Mouse (Mus musculus) T-helper 2 cell (primary cell): Measurements from ENCODE around the gene Itpk1.

Experiments
- in situ Hi-C: fragments of 300-600 bp; cut with MboI, MseI; formaldehyde crosslinking; loops from one replicate; pipeline ENCODE4 v1.15.1; 2025; ENCODE audit warnings: high pct_unique_total_duplicates

The Itpk1 gene

DNA sequence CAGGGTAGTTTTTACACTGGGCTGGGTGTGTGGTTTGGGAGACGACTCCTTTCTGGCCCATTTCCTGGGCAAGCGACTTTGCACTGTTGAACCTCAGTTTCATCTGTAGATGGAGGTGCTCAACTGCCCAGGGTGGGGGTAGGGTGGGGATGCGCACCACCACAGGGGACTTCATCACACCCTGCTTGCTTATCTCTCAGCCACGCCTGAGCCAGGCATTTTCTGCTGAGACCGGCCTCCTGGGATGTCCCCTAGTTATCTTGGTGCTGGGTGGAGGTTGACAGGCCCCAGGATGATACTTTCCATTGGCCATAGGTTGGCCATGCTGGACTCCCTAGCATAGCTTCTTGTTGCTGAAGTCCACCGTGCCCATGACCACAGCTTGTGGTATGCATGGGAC lies 139.6 kb downstream of the Itpk1 start:
- in situ Hi-C loops, result no loop called here

DNA sequence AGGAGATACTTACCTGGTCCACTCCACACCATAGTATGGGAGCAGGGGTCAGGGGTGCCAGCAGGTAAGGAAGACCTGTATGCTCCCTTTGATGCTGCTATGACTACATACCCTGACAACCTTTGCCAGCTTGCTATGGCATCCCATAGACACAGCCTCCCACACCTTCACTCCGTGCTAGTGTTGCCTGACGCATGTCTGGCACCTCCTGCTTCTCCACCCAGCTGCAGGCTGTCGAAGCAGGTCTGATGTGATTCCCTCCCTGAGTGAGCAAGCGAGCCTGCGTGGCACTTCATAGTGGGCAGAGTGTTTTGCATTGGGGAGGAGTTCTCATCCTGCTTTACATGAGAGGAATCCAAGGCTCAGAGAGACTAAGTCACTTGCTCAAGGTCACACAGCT lies 147.4 kb downstream of the Itpk1 start:
- in situ Hi-C loops, result no loop called here

DNA sequence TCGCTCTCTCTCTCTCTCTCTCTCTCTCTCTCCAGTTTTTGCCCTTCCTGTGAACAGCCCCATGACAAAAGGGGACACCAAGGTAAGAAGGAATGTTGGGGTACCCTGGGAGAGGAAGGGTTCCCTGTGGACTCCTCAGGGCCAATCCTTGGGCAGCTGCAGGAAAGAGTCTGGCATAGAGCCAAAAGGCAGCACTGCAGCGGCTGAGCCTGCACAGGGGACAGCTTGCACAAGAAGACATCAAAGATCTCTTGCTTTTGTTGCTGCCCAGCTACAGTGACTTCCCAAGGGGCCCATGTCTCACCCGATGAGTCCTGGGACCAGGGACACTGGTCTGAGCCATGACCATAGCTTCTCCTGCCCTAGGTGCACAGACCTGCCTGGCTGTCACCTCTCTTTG lies 148.9 kb downstream of the Itpk1 start:
- in situ Hi-C loops, result no loop called here

- in situ Hi-C loops, result no loop called here
These were observed 149.8 kb downstream of the Itpk1 start, which contains the start of gene Chga for GRCm38 (mm10) chr12:102554721-102555516. TSS of gene Chga (plus strand) at chr12:102554969.

DNA sequence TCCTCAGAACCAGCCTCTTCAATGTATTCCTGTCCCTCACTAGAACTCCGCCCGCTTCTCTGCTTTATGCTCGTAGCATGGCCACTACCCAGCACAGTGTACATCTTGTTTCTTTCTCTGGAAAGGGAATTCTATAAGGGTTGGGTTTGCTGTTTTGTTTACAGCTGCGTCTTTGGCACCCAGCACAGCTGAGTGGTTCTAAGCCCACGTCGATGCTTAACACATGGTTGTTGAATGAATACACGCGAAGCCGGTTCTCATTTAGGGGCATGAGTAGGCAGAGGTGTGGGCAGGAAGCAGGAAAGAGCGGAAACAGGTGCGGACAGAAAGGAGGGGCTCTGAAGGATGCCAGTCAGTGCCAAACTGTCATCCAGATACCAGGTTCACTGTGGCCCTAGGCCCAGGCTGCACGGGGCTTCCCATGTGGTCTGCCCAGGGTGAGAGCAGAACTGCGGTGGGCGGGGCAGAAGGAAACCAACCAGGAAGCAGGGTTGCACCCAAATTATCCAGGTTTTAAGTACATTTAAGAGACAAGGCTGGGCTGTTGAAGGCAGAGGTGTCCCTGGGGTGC lies 150.9 kb downstream of the Itpk1 start:
- in situ Hi-C loops, result no loop called here

DNA sequence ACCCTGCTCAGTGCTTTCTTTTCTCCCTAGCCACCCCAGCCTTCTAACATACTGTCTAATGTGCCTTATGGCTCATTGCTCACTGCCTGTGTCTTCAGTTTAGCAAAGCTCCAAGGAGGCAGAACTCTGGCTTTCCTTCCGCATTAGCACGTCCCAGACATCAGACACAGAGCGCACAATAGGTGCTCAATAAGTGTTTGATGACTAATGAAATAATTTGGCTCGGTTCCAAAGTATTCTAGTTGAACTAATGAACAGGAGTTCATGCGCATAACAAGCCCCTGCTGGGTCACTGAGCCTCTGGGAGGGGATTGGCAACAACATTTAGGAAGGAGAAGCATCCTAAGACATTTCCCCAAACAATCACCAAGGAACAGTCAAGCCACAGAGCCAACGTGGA lies 152.7 kb downstream of the Itpk1 start:
- in situ Hi-C loops, result no loop called here

DNA sequence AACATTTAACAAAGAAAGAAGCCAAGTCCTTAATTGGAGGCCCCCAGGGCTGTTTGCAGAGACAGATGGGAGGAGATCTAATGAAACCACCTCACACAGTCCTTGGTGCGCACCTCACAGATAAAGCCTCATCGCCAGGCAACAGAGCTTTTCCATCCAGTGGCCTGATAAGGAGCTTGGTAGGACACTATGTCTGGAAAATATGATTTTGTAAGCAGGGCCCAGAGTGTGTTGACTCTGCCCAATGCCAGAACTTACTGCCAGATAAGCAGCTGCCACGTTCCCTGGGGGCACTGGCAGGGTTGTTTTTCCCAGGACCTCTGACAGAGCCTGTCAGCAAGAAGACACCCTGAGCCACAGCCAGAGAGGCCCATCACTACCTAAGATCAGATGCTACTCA lies 153.5 kb downstream of the Itpk1 start:
- in situ Hi-C loops, result no loop called here

DNA sequence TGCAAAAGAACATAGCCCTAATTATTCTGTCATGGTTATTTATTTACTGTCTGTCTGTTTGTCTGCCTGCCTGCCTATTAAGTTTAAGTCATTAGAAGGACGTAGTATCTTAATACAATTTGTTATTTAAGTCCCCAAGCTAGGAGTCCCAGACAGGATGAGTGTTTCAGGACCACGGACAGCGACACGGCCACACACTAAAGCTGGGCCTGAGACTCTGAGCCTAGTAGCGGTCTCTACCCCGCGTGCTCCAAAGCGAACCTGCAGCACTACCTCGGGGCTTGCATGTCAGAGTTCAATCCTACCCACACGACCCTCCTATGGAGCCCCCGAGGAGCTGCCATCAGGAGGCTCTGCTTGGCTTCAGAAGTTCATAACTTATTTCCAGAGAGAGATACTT lies 154.2 kb downstream of the Itpk1 start:
- in situ Hi-C loops, result no loop called here

GRCm38 (mm10) chr12:102545122-102545521 lies 159.6 kb downstream of the Itpk1 start:
- in situ Hi-C loops, result no loop called here

- in situ Hi-C loops, result no loop called here
These were observed 163.6 kb downstream of the Itpk1 start for GRCm38 (mm10) chr12:102541168-102541567.

GRCm38 (mm10) chr12:102540278-102540677 lies 164.5 kb downstream of the Itpk1 start:
- in situ Hi-C loops, result no loop called here

DNA sequence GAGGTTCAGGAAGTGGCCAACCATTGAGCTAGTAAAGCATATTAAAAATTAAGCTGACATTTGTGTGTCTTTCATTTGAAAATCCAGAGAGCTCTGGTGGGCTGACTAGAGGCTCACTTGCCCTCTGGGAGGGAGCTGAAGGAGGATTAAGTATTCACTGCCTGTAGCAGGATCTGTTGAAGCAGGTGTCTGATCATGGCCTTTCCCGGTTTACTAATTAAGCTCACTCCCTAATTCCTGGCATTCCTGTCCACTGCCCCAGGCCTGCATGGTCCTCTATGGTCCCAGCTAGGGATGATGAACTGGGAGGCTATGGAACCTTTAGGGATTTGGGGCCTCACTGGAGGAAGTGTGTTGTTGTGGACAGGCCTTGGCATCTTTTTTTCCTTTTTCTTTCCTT lies 168.9 kb downstream of the Itpk1 start:
- in situ Hi-C loops, result no loop called here

DNA sequence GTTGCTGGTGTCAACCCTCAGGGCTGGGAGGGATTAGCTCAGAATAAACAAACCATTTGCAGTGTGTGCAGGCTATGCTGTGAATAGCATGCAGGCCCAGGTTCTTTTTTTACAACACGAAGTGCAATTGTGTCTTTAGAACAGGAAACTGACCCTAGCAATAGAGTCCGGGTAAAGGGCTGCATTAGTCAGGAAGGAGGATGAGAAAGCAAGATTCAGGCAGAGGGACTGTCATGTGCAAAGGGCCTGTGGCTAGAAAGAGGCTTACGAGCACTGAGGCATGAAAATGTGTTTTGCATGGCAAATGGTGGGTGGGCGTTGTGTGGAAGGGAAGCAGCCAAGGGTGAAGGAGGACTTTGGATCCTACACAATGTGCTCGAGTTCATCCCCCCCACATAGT lies 176.7 kb downstream of the Itpk1 start:
- in situ Hi-C loops, result no loop called here

DNA sequence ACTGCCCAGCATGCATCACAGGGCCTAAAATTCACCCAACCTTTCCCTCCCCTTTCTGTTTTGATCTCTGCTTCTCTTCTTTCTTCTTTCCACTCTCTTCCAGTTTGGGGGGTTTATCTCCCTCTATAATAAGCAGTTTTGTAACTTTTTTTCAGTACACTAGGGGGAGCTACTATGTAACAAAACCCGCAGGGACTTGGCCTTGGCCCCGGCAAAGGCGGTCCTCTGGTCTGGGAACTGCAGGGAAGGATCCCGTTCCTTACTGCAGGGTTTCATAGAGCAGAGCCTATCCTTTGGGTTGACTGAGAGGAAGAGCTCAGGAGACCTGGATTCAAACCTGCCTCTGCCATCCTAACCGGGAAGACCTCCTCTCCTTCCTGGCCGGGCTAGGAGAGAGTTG lies 180.0 kb downstream of the Itpk1 start:
- in situ Hi-C loops, result no loop called here

DNA sequence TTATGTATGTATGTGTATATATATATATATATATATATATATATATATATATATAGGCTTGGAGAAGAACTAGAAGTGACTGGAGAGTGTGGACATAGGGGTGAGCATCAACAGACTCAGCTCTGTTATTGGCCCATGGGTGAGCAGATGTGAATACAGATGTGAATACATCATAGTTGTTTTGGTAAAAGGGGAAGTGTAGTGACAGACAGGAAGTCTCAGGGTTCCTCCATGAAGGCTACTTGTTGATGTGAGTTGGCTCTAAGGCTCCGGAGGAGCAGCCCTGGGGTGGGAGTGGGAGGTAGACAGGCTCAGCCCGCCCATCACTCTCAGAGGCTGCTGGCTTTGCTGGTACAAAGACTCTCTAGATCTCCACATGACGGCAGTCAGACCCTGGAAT lies 180.5 kb downstream of the Itpk1 start:
- in situ Hi-C loops, result no loop called here

DNA sequence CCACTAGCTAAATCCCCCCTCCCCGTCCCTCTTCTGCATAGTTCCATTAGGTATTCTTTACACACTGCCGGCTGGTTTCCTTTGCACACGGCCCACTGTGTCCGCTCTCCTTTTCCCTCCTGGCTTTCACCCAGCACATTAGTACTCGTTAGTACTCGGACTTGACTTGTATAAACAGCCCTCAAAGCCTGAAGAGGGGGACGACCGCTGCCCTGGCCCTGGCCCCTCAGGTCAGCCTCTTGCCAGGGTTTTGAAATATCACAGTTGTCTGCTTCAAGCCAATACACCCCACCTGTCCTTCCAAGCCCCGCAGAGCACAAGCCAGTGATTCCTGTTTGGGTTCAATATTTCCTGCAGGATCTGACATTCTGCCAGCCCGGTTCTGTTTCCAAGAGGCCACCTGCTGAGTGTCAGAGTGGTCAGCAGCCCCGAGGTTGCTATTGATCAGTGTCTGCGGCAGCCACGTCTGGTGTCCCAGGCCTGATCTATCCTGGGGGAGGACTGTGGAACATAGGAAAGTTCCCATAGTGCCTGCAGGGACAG lies 182.9 kb downstream of the Itpk1 start:
- in situ Hi-C loops, result no loop called here

DNA sequence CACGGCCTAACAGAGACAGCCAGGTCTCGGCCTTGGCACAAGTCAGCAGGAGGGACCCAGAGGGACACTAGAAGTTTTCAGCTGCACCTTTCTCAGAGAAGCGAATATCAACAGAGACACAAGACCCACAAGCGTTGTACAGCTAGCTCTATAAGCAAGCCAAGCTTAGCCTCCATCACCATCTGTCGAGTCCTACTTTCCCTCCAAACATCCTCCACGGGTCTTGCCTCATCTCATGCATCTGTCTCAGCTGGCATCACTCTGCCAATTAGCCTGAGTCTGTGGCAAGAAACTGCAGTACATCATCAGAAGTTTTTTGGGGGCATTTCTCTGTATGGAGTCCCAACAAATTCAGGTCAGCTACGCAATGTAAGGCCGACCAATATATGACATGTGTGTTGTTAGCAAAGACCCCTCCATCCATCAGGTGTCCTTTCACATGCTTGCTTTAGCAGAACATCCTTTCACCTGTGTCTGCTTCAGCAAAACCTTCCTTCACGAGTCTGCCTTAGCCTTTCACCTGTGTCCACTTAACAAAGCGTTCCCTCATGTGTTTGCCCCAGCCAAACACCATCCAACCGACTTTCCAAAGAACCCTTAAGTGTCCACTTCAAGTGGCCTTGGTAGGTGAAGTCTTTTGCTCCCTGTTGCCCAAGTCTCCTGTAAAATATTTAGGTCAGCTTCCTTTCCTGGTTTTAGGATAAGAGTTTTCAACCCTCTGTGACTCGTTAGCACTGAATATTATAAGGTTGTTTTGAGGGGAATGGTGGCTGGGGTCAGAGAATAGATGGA lies 184.6 kb downstream of the Itpk1 start:
- in situ Hi-C loops, result no loop called here
